Mouse (Mus musculus): ENCODE results near the gene Scn10a. TPM values are rescaled to one million over a fixed set of nuclear protein-coding genes. Genes with fewer than 3 reads are reported as not detected.

Gene Scn10a
- polyA plus RNA-seq, 2 experiments: 0.10 TPM; not detected in 1

- Histone ChIP-seq H3K4me3 (replicated peaks; ENCODE audit: low read length) (no peak overlapping the region), H3K27me3 (ENCODE audit: control insufficient read depth, insufficient read depth, low read length) (no peaks in the 10 kb centered on the region), H3K27ac (replicated peaks; ENCODE audit: low read depth, low read length) (no peak overlapping the region), H3K9me3 (ENCODE audit: control insufficient read depth, low read length) (no peaks in the 10 kb centered on the region), H3K36me3 (ENCODE audit: control insufficient read depth, insufficient read depth, low read length) (no peaks in the 10 kb centered on the region), H3K9ac (ENCODE audit: low read depth, low read length, severe bottlenecking) (no peak overlapping the region), H3K4me1 (ENCODE audit: control insufficient read depth, insufficient read depth, low read length) (no peaks in the 10 kb centered on the region), H3K4me2 (replicated peaks; ENCODE audit: low read depth, low read length, severe bottlenecking) (no peak overlapping the region)
- DNase-seq (ENCODE audit: low spot score): no peak
- no peak for TF ChIP-seq POLR2A (IDR thresholded peaks at IDR 0.05; ENCODE audit: borderline replicate concordance, extremely low read depth, insufficient read depth, insufficient read length)
- ATAC-seq (ENCODE audit: low FRiP score, low read depth): no peak
- WGBS: 83% methylated on average over 6 of the region's 6 CpGs
These were observed 154.3 kb downstream of the Scn10a start for GRCm38 (mm10) chr9:119564803-119565202.

- H3K27me3 ChIP-seq (ENCODE audit: control insufficient read depth, insufficient read depth, low read length): no peaks in the 10 kb centered on the region
- H3K9me3 ChIP-seq (ENCODE audit: control insufficient read depth, low read length): no peaks in the 10 kb centered on the region
- no peak for TF ChIP-seq POLR2A (IDR thresholded peaks at IDR 0.05; ENCODE audit: borderline replicate concordance, extremely low read depth, insufficient read depth, insufficient read length)
- no peak for ATAC-seq (ENCODE audit: low FRiP score, low read depth)
- no peaks in the 10 kb centered on the region for H3K4me1 ChIP-seq (ENCODE audit: control insufficient read depth, insufficient read depth, low read length)
- H3K36me3 ChIP-seq (ENCODE audit: control insufficient read depth, insufficient read depth, low read length): no peaks in the 10 kb centered on the region
- H3K4me3 ChIP-seq (replicated peaks; ENCODE audit: low read length): no peak overlapping the region
- 59% methylated on average over 6 of the region's 6 CpGs for WGBS
- no peak overlapping the region for H3K4me2 ChIP-seq (replicated peaks; ENCODE audit: low read depth, low read length, severe bottlenecking)
- no peak overlapping the region for H3K27ac ChIP-seq (replicated peaks; ENCODE audit: low read depth, low read length)
- H3K9ac ChIP-seq (ENCODE audit: low read depth, low read length, severe bottlenecking): no peak overlapping the region
- no peak for DNase-seq (ENCODE audit: low spot score)
These were observed 155.5 kb downstream of the Scn10a start for GRCm38 (mm10) chr9:119563617-119564016.

- Histone ChIP-seq H3K4me2 (replicated peaks; ENCODE audit: low read depth, low read length, severe bottlenecking) (no peak overlapping the region), H3K27ac (replicated peaks; ENCODE audit: low read depth, low read length) (no peak overlapping the region), H3K4me3 (replicated peaks; ENCODE audit: low read length) (no peak overlapping the region), H3K36me3 (ENCODE audit: control insufficient read depth, insufficient read depth, low read length) (no peaks in the 10 kb centered on the region), H3K9ac (ENCODE audit: low read depth, low read length, severe bottlenecking) (no peak overlapping the region), H3K9me3 (ENCODE audit: control insufficient read depth, low read length) (no peaks in the 10 kb centered on the region), H3K4me1 (ENCODE audit: control insufficient read depth, insufficient read depth, low read length) (no peaks in the 10 kb centered on the region), H3K27me3 (ENCODE audit: control insufficient read depth, insufficient read depth, low read length) (no peaks in the 10 kb centered on the region)
- no peak for TF ChIP-seq POLR2A (IDR thresholded peaks at IDR 0.05; ENCODE audit: borderline replicate concordance, extremely low read depth, insufficient read depth, insufficient read length)
- 75% methylated on average over 12 of the region's 12 CpGs for WGBS
- ATAC-seq (ENCODE audit: low FRiP score, low read depth) (no peak), DNase-seq (ENCODE audit: low spot score) (no peak)
These were observed 156.9 kb downstream of the Scn10a start for GRCm38 (mm10) chr9:119562256-119562655.

- ATAC-seq (ENCODE audit: low FRiP score, low read depth) (no peak), DNase-seq (ENCODE audit: low spot score) (no peak)
- Histone ChIP-seq H3K4me2 (replicated peaks; ENCODE audit: low read depth, low read length, severe bottlenecking) (no peak overlapping the region), H3K27me3 (ENCODE audit: control insufficient read depth, insufficient read depth, low read length) (no peaks in the 10 kb centered on the region), H3K36me3 (ENCODE audit: control insufficient read depth, insufficient read depth, low read length) (no peaks in the 10 kb centered on the region), H3K4me1 (ENCODE audit: control insufficient read depth, insufficient read depth, low read length) (no peaks in the 10 kb centered on the region), H3K4me3 (replicated peaks; ENCODE audit: low read length) (no peak overlapping the region), H3K27ac (replicated peaks; ENCODE audit: low read depth, low read length) (no peak overlapping the region), H3K9me3 (ENCODE audit: control insufficient read depth, low read length) (no peaks in the 10 kb centered on the region), H3K9ac (ENCODE audit: low read depth, low read length, severe bottlenecking) (no peak overlapping the region)
- no peak for TF ChIP-seq POLR2A (IDR thresholded peaks at IDR 0.05; ENCODE audit: borderline replicate concordance, extremely low read depth, insufficient read depth, insufficient read length)
- 61% methylated on average over 8 of the region's 8 CpGs for WGBS
These were observed 157.4 kb downstream of the Scn10a start for GRCm38 (mm10) chr9:119561746-119562145.

GRCm38 (mm10) chr9:119559537-119560276 is 159.4 kb downstream of the Scn10a start:
- no peak overlapping the region for H3K27ac ChIP-seq (replicated peaks; ENCODE audit: low read depth, low read length)
- WGBS: 54% methylated on average over 16 of the region's 16 CpGs

More at GRCm38 (mm10) chr9:119559537-119560276, 159.4 kb downstream of the Scn10a start:
- no peak overlapping the region for H3K4me3 ChIP-seq (replicated peaks; ENCODE audit: low read length)
- H3K4me2 ChIP-seq (replicated peaks; ENCODE audit: low read depth, low read length, severe bottlenecking): no peak overlapping the region
- ATAC-seq (ENCODE audit: low FRiP score, low read depth) (no peak), DNase-seq (ENCODE audit: low spot score) (no peak)
- H3K27me3 ChIP-seq (ENCODE audit: control insufficient read depth, insufficient read depth, low read length): no peaks in the 10 kb centered on the region
- no peaks in the 10 kb centered on the region for H3K4me1 ChIP-seq (ENCODE audit: control insufficient read depth, insufficient read depth, low read length)
- no peaks in the 10 kb centered on the region for H3K36me3 ChIP-seq (ENCODE audit: control insufficient read depth, insufficient read depth, low read length)
- H3K9me3 ChIP-seq (ENCODE audit: control insufficient read depth, low read length): no peaks in the 10 kb centered on the region
- H3K9ac ChIP-seq (ENCODE audit: low read depth, low read length, severe bottlenecking): no peak overlapping the region
- TF ChIP-seq POLR2A (IDR thresholded peaks at IDR 0.05; ENCODE audit: borderline replicate concordance, extremely low read depth, insufficient read depth, insufficient read length): no peak

Other genes with a start within 250 kb of the Scn10a start
- gene Scn5a, start 140.3 kb downstream of the Scn10a start, polyA plus RNA-seq (2012; rRNA removed): 0.35 and 0.42 TPM in 2 replicates
- gene Scn5a, start 140.3 kb downstream of the Scn10a start, polyA plus RNA-seq (2014; fragmentation: Nextera tagmentation; extraction: Ambion mirVana): 0.10 and 0.17 TPM in 2 replicates
- gene Scn11a, start 106.1 kb upstream of the Scn10a start, polyA plus RNA-seq (2012; rRNA removed): 0.06 and 0.08 TPM in 2 replicates
- gene Scn11a, start 106.1 kb upstream of the Scn10a start, polyA plus RNA-seq (2014; fragmentation: Nextera tagmentation; extraction: Ambion mirVana): 0.08 and 0.10 TPM in 2 replicates
- 62.9 and 68.7 TPM in 2 replicates for gene Wdr48, start 175.6 kb upstream of the Scn10a start, polyA plus RNA-seq (2012; rRNA removed)
- 50.5 and 55.6 TPM in 2 replicates for gene Wdr48, start 175.6 kb upstream of the Scn10a start, polyA plus RNA-seq (2014; fragmentation: Nextera tagmentation; extraction: Ambion mirVana)
- 28.1 and 31.5 TPM in 2 replicates for gene Gorasp1, start 218.2 kb upstream of the Scn10a start, polyA plus RNA-seq (2012; rRNA removed)
- gene Gorasp1, start 218.2 kb upstream of the Scn10a start, polyA plus RNA-seq (2014; fragmentation: Nextera tagmentation; extraction: Ambion mirVana): 30.2 and 32.4 TPM in 2 replicates
- 0.34 and 0.35 TPM in 2 replicates for gene Ttc21a, start 218.3 kb upstream of the Scn10a start, polyA plus RNA-seq (2012; rRNA removed)
- gene Ttc21a, start 218.3 kb upstream of the Scn10a start, polyA plus RNA-seq (2014; fragmentation: Nextera tagmentation; extraction: Ambion mirVana): 0.10 and 0.21 TPM in 2 replicates